Mouse (Mus musculus): Measurements from ENCODE around the gene Cnot6. TPM values are rescaled to one million over a fixed set of nuclear protein-coding genes. Genes with fewer than 3 reads are reported as not detected.
A peak's percentile ranks its signal among the peaks of the same experiment; 100 is the strongest.

The Cnot6 gene
- 9.5 and 15.3 TPM in 2 replicates for polyA plus RNA-seq (2012; rRNA removed)

DNA sequence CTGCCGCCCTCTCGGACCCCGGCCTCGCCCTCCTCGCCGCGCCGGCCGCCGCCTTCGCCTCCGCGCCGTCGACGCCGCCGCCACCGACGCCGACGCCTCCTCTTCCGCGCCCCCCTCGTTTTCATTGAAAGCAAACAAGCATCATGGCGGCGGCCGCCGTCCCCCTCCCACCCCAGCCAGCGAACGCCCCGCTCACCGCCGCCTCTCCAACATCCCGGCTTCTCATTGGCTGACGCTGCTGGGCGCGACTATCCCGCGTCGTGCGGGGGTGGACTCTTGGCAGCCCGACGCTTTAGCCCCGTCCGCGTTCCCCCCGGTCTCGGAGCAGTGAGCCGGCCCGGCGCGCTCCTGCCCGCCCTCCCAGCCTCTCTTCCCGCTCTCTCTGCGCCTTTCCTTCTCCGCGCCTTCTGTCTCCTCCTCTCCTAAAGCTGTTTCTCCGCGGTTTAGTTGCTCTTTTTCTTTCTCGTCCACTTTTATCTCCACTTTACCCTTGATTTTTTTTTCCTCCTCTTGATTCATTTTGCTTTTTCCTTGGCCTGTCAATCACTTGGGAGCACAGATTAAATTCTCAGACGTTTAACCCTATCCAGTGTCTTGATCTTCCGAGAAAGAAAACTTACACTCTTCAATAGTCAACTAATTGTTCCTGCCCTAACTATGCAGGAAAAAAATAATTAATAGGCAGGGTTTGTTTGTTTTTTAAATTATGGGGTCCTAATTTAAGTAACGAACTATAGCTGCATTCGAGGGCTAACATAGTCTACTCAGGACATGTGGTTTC lies at the start of gene Cnot6:
Cnot6 (minus strand) TSS at position 169 of the 781 bp plus-strand sequence.
- H3K4me3 ChIP-seq (replicated peaks; ENCODE audit: extremely low read depth, low read depth, low read length), result peak within 1 kb of the TSS; percentile 75
- DNase-seq, result peak; percentile 95
- TF ChIP-seq POLR2A (IDR thresholded peaks at IDR 0.05; ENCODE audit: borderline replicate concordance, extremely low read depth, low read depth, low read length) (no peak; the same call in 1 of the 2 replicates), CTCF (IDR thresholded peaks at IDR 0.05; ENCODE audit: insufficient read depth, low read length) (no peak)
- peaks cover 12% of the 10 kb centered on the region for H3K4me1 ChIP-seq (ENCODE audit: control insufficient read depth, insufficient read depth, low read length)
- 2% methylated on average over 63 of the region's 65 CpGs for WGBS

- Histone ChIP-seq H3K4me3 (replicated peaks; ENCODE audit: extremely low read depth, low read depth, low read length) (no peak overlapping the region), H3K4me1 (ENCODE audit: control insufficient read depth, insufficient read depth, low read length) (no peaks in the 10 kb centered on the region; the same call in 1 of the 2 replicates)
- WGBS, result 83% methylated on average over 5 of the region's 5 CpGs
- no peak for TF ChIP-seq CTCF (IDR thresholded peaks at IDR 0.05; ENCODE audit: insufficient read depth, low read length)
- no peak for DNase-seq
Observed at GRCm38 (mm10) chr11:49761130-49761529, 48.6 kb upstream of the Cnot6 start.

DNA sequence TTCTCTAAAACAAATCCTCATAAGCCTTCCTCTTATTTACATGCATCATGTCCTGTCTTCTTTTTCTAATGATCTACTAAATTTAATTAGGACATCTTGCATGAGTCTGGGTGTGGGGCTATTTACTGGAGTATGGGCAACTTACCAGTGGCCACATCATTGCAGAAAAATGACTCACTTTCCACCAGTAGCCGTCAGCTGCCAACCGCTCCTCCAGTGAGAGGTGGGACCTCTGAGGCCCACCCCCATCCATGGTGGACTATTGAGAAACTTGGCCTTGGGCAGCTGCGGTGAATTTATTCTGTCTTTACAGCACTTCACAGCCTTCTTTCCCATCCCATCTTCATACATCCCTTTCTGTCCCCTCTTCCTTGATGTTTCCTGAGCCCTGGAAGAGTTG lies 45.6 kb upstream of the Cnot6 start:
- TF ChIP-seq CTCF (IDR thresholded peaks at IDR 0.05; ENCODE audit: insufficient read depth, low read length) (no peak), POLR2A (IDR thresholded peaks at IDR 0.05; ENCODE audit: borderline replicate concordance, extremely low read depth, low read depth, low read length) (no peak)
- Histone ChIP-seq H3K4me3 (replicated peaks; ENCODE audit: extremely low read depth, low read depth, low read length) (no peak overlapping the region), H3K4me1 (ENCODE audit: control insufficient read depth, insufficient read depth, low read length) (peaks cover 5% of the 10 kb centered on the region; the same call in 1 of the 2 replicates)
- DNase-seq, result no peak
- WGBS, result 78% methylated on average over 3 of the region's 3 CpGs

GRCm38 (mm10) chr11:49754958-49755665 lies 42.6 kb upstream of the Cnot6 start:
- WGBS, result 19% methylated on average over 12 of the region's 12 CpGs
- peaks cover 5% of the 10 kb centered on the region; the same call in 1 of the 2 replicates for H3K4me1 ChIP-seq (ENCODE audit: control insufficient read depth, insufficient read depth, low read length)
- TF ChIP-seq POLR2A (IDR thresholded peaks at IDR 0.05; ENCODE audit: borderline replicate concordance, extremely low read depth, low read depth, low read length), result no peak
- TF ChIP-seq CTCF (IDR thresholded peaks at IDR 0.05; ENCODE audit: insufficient read depth, low read length), result no peak
- DNase-seq, result no peak
- no peak overlapping the region for H3K4me3 ChIP-seq (replicated peaks; ENCODE audit: extremely low read depth, low read depth, low read length)

DNA sequence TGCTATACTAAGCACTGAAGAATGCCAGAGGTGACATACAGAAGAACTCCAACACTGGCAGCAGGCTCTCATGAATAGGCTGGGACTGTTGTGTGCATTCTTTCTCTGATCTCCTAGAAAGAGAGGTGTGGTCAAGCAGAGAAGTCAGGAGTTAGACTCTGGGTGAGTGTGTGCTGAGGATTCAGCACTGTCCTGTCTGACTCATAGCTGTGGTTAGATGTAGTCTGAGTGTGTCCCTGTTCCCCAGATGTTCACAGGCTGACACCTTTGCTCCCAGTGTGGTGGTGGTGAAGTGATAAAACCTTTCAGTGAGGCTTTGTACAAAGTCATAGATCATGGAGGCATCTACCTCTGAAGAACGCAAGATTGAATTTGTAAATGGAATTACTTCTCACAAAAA lies 34.2 kb upstream of the Cnot6 start:
- Histone ChIP-seq H3K4me3 (replicated peaks; ENCODE audit: extremely low read depth, low read depth, low read length) (no peak overlapping the region), H3K4me1 (ENCODE audit: control insufficient read depth, insufficient read depth, low read length) (no peaks in the 10 kb centered on the region)
- WGBS, result 97% methylated on average over 1 of the region's 1 CpGs
- DNase-seq, result no peak
- no peak for TF ChIP-seq POLR2A (IDR thresholded peaks at IDR 0.05; ENCODE audit: borderline replicate concordance, extremely low read depth, low read depth, low read length)
- TF ChIP-seq CTCF (IDR thresholded peaks at IDR 0.05; ENCODE audit: insufficient read depth, low read length), result no peak

- no peaks in the 10 kb centered on the region for H3K4me1 ChIP-seq (ENCODE audit: control insufficient read depth, insufficient read depth, low read length)
- no peak for DNase-seq
- 78% methylated on average over 3 of the region's 3 CpGs for WGBS
- no peak overlapping the region for H3K4me3 ChIP-seq (replicated peaks; ENCODE audit: extremely low read depth, low read depth, low read length)
- TF ChIP-seq CTCF (IDR thresholded peaks at IDR 0.05; ENCODE audit: insufficient read depth, low read length) (no peak), POLR2A (IDR thresholded peaks at IDR 0.05; ENCODE audit: borderline replicate concordance, extremely low read depth, low read depth, low read length) (no peak)
Observed at GRCm38 (mm10) chr11:49745839-49746238, 33.3 kb upstream of the Cnot6 start.

DNA sequence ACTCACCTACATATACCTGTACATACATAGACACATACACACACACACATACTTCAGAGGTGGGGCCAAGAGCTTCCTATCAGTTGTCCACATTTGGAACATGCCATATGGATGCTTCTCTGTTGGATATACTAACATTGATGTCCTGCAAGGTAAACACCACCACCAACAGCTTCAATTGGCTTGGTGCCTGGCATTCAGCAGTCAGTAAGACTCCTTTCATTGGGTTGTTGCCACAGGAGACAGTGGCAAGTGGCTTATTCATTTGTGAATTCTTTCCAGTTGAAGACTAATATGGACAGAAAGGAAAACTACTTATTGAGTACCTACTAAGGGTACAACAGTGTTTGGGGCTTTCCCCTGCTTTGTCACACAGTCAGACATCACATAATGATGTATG lies 32.5 kb upstream of the Cnot6 start:
- Histone ChIP-seq H3K4me1 (ENCODE audit: control insufficient read depth, insufficient read depth, low read length) (no peaks in the 10 kb centered on the region), H3K4me3 (replicated peaks; ENCODE audit: extremely low read depth, low read depth, low read length) (no peak overlapping the region)
- no peak for DNase-seq
- TF ChIP-seq CTCF (IDR thresholded peaks at IDR 0.05; ENCODE audit: insufficient read depth, low read length) (no peak), POLR2A (IDR thresholded peaks at IDR 0.05; ENCODE audit: borderline replicate concordance, extremely low read depth, low read depth, low read length) (no peak)

DNA sequence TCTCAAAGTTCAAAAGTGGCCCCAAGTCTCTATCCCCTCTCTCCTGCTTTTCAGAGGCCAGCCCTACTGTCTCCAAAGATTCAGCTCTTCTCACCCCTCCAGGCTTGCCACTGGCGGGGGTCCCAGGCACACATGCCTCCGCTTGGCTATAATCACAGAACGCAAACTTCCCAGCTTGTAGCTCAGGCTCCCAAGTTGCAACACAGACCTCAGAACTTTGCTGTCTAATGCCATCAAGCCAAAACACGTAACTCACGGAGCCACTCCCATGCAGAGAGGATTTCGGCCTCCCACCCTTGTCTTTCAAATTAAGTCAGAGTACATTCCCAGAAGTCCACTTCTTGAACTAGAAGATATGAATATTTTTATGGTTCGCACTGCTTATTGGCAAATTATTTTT lies 31.1 kb upstream of the Cnot6 start:
- TF ChIP-seq POLR2A (IDR thresholded peaks at IDR 0.05; ENCODE audit: borderline replicate concordance, extremely low read depth, low read depth, low read length) (no peak), CTCF (IDR thresholded peaks at IDR 0.05; ENCODE audit: insufficient read depth, low read length) (no peak)
- no peaks in the 10 kb centered on the region for H3K4me1 ChIP-seq (ENCODE audit: control insufficient read depth, insufficient read depth, low read length)
- no peak for DNase-seq
- 78% methylated on average over 7 of the region's 7 CpGs for WGBS
- no peak overlapping the region for H3K4me3 ChIP-seq (replicated peaks; ENCODE audit: extremely low read depth, low read depth, low read length)

GRCm38 (mm10) chr11:49742248-49742647 lies 29.7 kb upstream of the Cnot6 start:
- no peak for DNase-seq
- H3K4me3 ChIP-seq (replicated peaks; ENCODE audit: extremely low read depth, low read depth, low read length), result no peak overlapping the region
- TF ChIP-seq CTCF (IDR thresholded peaks at IDR 0.05; ENCODE audit: insufficient read depth, low read length) (no peak), POLR2A (IDR thresholded peaks at IDR 0.05; ENCODE audit: borderline replicate concordance, extremely low read depth, low read depth, low read length) (no peak)
- 75% methylated on average over 8 of the region's 8 CpGs for WGBS
- no peaks in the 10 kb centered on the region for H3K4me1 ChIP-seq (ENCODE audit: control insufficient read depth, insufficient read depth, low read length)

GRCm38 (mm10) chr11:49739776-49740175 lies 27.3 kb upstream of the Cnot6 start:
- no peak for DNase-seq
- 25% methylated on average over 3 of the region's 3 CpGs for WGBS
- Histone ChIP-seq H3K4me3 (replicated peaks; ENCODE audit: extremely low read depth, low read depth, low read length) (no peak overlapping the region), H3K4me1 (ENCODE audit: control insufficient read depth, insufficient read depth, low read length) (no peaks in the 10 kb centered on the region)
- no peak for TF ChIP-seq POLR2A (IDR thresholded peaks at IDR 0.05; ENCODE audit: borderline replicate concordance, extremely low read depth, low read depth, low read length)
- TF ChIP-seq CTCF (IDR thresholded peaks at IDR 0.05; ENCODE audit: insufficient read depth, low read length), result no peak

All from lung, adult 2 months (tissue).